Mouse (Mus musculus) spleen, postnatal 4 days (tissue): ENCODE results near the gene Supv3l1.
A peak's percentile ranks its signal among the peaks of the same experiment; 100 is the strongest.

Experiments used
- DNase-seq, 2 experiments: peaks; one replicate each; pipeline ENCODE4 v3.0.0; 2022; ENCODE audit warnings: low spot score in 2 of 2

Supv3l1 gene

GRCm38 (mm10) chr10:62413606-62413982, 35.9 kb downstream of the Supv3l1 start:
- no peak for DNase-seq

- no peak for DNase-seq
These were observed 36.5 kb downstream of the Supv3l1 start for GRCm38 (mm10) chr10:62412906-62413605.

- DNase-seq = no peak
These were observed 37.8 kb downstream of the Supv3l1 start for GRCm38 (mm10) chr10:62411431-62412410.

GRCm38 (mm10) chr10:62410943-62411342, 38.6 kb downstream of the Supv3l1 start:
- peak; percentile 50 to 82 for DNase-seq

GRCm38 (mm10) chr10:62404901-62405300, 44.6 kb downstream of the Supv3l1 start:
- no peak for DNase-seq

GRCm38 (mm10) chr10:62401641-62402111, 47.9 kb downstream of the Supv3l1 start:
- DNase-seq = no peak

GRCm38 (mm10) chr10:62383011-62383410, 66.5 kb downstream of the Supv3l1 start:
- DNase-seq = no peak

- DNase-seq = no peak
These were observed 68.6 kb downstream of the Supv3l1 start for GRCm38 (mm10) chr10:62380936-62381335.

- DNase-seq = no peak
These were observed 69.7 kb downstream of the Supv3l1 start, which contains the start of gene Hk1 for GRCm38 (mm10) chr10:62379808-62380207. TSS of gene Hk1 (minus strand) at chr10:62379908.
